Mouse (Mus musculus) spleen, postnatal 10 days (tissue): Measurements from ENCODE around the gene Scap.

Experiments used
- DNase-seq, 2 experiments: peaks; one replicate each; pipeline ENCODE4 v3.0.0; 2021 to 2022; ENCODE audit warnings: low spot score in 2 of 2

Gene Scap

DNA sequence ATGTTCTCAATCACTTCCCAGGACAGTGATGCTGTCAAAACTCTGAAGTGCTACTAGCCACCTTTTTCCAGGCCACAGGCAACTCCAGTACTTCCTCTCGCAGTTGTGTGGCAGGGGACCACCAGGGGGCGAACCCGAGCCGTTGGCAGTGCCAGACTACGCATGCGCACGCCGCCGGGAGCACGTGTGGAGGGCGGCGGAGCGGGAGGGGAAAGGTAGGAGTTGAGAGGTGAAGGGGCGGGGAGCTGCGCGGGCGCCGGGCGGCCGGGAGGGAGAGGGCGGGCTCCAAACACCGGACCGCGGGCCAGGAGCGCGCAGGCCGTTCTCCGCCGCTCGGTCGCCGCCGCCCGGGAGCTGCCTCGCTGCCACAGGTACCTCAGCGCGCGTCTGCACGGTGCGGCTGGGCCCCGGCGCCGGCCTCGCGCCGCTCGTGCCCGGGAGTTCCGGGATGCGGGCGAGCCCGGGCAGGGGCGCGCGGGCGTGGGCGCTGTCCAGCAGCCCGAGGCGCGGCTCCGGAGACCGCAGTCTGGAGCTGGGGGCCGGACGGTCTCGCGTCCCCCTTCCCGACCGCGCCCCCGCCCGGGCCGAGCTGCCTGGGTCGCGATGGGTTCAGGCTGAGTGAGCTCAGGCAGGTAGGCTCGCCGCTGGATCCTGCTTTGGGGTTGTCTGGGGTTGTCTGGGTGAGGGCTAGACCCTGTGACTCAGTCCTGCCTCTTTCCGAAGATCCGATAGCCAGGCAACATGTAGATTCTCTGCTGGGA is at the start of gene Scap:
Scap (plus strand) TSS at position 154 of the 761 bp plus-strand sequence.
- peak; percentile 97 for DNase-seq

DNA sequence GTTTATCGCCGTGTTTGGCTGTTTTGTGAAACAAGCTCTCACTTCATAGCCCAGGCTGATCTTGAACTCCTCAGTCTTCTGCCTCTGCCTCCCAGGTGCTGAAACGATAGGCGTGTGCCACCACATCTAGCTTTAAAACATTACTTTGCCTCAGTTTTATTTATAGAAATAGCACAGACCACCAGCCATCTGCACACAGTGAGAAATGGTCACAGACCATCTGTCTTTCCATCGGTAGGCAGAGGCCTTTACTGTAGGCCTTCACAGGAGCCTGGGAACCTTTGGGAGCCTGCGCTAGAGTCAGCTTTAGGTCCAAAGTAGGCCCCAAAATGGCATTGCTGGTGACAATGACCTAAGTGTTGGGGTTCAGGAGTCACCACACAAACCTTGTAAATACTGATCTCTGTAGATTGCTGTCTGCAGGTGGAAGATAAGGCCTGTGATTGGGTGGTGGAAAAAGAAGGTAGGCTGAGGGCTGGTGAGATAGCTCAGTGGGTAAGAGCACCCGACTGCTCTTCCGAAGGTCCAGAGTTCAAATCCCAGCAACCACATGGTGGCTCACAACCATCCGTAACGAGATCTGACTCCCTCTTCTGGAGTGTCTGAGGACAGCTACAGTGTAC is 48.9 kb upstream of the Scap start:
- no peak for DNase-seq

DNA sequence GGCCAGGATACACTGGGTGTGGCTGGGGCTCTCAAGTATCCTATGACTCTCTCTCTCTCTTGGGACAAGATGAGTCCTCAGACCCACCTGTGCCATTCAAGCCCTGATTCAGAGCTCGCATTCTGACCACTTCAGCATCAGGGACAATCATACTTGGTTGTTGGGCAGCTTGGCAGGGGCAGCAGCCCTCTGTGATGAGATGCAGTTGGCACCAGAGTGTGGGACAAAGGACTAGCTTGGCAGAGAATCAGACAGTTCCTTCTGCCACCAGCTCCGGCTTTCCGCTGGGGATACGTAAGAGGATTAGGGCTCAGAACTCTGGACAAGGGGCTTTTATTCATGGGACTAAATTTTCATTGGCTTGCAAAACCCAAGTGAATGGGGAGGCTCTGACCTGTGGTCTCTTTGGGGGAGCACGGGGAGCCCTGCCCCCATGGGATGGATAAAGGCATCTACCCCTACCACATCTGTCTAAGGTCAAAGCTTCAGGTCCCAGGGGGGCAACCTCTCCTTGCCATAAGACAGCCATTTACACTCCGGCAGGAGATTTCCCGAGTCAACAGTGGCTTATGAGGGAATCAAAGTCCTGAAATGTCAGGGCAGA is 45.7 kb upstream of the Scap start:
- no peak for DNase-seq

DNA sequence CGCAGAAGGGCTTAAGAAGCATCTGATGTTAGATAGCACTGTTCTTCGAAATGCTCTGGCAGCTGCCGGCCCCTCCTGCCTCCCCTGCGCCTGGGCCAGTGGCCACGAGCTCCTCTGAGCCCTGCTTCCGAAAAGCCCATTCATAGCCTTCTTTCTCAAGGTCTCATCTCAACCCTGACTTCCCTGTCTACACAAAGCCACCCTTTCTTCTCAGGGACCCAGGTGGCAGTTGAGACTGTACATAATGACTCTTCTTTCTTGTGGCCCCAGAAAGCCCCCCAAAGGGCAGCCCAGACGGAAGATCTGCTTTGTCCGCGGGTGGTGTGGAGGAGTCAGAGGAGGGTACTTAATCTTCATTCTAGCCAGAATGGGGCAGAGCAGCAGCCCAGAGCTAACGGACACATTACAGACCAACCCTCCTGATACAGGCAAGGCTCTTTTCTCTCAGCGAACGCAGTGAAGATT is 39.8 kb upstream of the Scap start:
- no peak for DNase-seq

DNA sequence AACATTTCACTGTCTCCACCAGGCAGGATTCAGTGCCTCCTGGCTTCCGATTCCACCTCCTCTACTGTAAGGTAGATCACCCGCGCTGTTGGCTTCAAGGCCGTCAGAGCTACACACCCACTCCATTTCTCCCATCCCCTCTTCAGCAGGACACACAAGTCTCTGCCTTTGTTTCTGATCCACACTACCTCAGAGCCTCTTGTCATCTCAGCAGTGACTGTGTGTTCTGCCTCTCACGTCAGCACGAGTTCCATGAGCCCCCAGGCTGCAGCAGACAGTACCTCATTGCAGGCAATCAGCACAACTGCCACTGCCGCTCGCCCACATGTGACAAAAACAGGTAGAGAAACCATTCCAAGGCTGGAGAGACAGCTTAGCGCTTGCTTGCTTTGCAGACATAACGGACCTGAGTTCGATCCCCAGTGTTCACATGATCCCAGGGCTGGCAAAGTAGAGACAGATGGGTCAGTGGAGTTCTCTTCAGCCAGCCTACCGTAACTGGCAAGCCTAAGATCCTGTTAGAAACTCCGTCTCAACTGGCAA is 39.1 kb upstream of the Scap start:
- no peak for DNase-seq

DNA sequence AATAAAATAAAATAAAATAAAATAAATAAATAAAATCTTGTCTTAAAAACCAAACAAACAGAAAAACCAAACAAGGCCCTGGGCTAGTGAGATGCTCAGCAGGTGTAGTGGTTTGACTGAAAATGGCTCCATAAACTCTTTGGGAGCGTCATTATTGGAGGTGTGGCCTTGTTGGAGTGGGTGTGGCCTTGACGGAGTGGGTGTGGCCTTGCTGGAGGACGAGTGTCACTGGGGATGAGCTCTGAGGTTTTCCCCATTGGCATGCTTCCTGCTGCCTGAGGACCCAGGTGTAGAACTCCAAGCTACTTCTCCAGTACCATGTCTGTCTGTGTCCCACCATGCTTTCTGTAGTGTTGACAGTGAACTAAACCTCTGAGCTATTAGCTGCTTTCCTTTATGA is 38.3 kb upstream of the Scap start:
- no peak for DNase-seq

DNA sequence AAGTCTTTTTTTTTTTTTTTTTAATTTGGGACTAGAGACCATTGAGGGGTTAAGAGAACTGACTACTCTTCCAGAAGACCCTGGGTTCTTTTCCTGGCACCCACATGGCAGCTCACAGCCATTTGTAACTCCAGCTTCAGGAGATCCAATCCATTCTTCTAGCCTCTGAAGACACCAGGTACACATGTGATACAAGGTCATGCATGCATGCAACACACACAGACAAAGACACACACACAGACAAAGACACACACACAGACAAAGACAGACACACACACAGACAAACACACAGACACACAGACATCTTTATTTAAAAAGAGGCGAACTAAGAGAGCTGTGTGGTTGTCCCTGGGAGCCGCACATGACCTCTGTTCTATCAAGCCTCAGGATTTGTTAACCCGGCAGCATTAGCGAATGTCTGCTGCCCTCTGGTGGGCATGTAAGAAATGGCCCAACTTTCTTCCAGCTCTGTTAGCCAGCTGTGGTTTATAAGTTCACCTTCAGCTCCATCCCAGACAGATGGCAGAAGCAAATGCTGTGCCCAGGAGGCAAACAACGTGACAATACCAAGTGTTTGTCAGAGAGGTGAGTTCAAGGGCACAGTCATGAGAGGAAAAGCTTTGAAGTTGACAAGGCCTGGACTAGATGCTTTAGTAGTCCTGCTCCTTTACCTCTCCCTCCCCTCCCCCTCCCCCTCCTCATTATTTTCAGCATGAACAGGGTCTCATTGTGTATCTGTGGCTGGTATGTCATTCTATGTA is 36.0 kb upstream of the Scap start:
- peak; percentile 61 to 83 for DNase-seq

DNA sequence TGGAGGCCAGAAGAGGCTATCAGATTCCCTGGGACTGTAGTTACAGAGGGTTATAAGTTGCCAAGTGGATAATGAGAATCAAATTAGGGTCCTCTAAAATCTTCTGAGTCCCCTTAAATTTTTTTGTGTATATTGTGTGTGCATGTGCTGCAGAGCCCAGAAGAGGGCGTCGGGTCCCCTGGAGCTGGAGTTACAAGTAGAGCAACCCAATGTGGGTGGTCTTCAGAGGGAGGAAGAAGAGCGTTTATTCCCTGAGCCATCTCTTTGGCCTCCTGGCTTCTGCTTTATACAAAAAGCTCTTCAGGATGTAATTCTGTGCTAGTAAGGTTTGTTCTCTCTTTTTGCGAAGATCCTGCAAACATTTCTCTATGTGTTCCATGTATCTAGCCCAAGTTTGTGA is 28.6 kb upstream of the Scap start:
- peak in 1 of 2 experiments; percentile 45 for DNase-seq

DNA sequence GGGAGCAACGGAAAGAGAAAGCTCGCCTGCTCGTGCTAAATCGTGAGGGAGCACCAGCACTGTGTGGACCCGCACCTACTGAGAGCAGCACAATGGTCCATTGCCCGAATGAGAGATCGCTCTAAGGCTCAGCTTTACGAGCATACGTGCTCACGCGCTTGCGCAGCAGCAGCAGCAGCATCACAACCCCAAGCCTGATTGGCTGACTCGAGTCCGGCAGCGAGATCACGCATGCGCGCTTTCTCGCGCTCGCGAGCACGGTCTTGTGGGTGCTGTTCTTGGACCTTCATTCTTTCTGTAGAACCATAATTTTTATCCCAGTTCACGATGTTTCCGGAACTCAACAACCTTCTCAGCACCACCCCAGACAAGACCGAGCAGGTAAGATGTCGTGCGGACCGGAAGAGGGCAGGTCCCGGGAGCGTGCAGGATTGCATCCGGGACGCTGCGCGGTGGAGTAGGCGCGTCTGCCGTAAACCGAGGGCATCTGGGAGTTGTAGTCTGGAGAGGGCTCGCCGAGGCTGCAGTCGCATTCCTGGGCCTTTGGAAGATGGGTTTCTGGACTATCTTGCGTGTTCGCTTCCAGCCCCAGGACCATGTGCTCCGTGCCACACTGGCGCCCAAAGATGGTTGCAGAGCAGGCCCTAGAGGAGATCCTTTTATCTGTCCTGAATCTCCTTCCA is 28.0 kb upstream of the Scap start, which contains the start of gene Elp6:
Elp6 (plus strand) TSS at position 205 of the 683 bp plus-strand sequence.
- peak; percentile 91 for DNase-seq

DNA sequence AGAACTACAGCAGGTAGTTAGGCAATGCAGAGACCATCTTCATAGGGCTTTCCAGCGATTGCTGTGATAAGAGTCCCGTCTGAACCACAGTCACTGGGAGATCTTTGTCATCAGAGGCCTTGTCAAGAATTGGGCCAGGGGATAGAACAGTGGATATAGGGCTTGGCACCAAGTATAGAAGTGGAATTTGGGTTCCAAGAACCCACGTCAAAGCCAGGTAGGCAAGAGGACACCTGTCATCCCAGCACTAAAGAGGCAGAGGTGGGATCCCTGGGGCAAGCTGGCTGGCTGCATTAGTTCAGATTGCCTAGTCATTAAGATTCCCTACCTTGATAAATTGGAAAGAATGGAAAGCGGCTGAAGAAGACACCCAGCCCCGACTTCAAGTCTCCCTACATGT is 26.7 kb upstream of the Scap start:
- DNase-seq, result no peak

DNA sequence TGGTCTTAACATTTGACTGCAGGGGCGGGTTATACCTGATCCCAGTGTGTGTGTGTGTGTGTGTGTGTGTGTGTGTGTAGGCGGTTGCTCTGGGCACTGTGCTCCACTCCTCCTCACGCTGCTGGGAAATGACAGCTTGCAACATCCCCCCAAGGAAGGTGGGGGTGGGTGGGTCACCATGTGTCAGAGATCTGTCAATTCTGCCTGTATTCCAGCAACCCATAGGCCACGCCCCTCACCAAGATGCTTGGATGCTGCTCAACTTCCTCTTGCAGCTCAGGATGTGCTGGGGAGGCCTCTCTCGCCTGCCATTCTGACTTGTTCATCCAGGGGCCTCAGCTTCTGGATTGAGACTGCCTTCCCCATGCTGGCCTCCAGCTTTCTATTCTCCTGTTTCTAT is 18.4 kb upstream of the Scap start:
- no peak for DNase-seq

DNA sequence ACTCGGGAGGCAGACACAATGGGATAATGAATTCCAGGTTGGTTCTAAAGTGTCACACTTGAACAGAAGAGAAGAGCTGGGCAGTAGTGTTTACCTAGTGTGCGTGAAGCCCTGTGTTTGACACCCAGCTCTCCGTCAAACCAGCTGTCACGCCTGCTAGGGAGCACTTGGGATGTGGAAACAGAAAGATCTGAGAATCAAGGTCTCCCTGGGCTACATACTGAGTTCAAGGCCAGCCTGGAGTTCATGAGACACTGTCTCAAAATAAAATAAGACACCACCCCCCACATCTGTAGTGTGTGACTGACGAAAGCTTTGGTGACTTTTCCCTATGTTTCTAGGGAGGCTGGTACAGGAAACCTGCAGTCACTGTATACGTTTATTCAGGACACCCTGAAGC is 17.7 kb upstream of the Scap start:
- DNase-seq, result no peak

DNA sequence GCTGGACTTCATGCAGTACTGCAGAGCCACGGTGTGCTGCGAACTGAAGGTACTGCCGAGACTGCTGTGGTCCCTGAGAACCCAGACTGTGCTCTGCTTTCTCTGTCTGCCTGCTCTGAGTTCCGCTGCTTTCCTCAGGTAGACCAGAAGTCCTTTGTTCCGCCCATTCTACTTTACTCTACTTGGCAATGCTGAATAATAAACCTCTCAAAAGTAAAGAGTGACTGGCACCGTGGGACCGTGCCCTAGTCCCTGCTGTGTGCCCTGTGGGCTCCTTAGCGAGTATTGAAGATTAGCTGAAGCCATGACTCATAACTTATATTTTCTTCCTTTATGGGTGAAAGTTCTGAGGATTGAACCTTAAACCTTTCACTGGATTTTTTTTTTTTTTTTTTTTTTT is 17.2 kb upstream of the Scap start:
- no peak for DNase-seq

DNA sequence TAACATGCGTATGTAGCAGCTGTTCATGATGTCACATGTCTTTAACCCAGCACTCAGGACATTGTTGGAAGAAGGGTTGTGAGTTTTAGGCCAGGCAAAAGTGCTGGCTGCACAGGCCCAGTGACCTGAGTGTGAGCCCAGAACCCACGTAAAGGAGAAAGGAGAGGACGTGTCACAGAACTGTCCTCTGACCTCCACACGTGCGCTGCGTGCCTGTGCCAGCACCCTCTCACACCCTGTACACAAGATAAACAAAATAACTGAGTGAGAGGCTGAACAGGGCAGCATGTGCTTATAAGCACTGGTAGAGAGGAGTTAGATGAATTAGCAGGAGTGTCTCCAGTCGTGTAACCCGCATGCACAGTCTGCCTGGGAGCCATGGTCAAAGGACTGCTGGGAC is 16.6 kb upstream of the Scap start:
- no peak for DNase-seq

DNA sequence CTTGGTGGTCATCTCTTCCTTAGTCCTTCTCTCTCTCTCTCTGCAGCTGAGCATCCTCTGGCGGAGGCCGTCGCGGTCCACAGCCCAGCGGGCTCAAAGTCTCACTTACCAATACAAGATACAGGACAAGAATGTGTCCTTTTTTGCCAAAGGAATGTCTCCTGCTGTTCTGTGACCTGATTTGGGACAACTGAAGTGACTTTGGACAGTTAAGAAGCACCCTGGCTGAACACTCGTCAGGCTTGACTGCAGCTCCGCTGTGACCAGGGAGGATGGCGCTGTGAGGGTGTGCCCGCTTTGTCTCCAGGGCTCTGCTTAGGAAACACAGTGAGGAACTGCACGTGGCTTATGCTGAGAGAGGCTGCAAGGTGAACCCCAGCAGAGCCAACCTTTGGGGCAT is 12.3 kb upstream of the Scap start:
- DNase-seq, result no peak

DNA sequence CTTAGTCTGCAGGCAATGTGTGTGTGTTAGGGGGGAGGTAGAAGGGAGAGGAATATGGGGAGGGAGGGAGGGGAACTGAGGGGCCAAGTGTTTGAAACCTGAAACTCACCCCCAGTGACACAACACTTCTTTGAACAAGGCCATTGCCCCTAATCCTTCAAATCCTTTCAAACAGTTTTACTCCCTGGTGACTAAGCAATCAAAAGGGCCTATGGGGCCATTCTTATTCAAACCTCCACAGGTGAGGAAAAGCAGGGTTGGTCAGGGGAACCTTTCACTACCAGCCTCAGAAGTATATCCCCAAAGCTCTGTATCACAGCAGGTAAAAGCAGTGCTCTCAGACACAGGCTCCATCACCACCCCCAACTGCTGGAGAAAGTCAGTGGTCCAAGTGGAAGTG is 10.1 kb upstream of the Scap start:
- DNase-seq, result no peak

DNA sequence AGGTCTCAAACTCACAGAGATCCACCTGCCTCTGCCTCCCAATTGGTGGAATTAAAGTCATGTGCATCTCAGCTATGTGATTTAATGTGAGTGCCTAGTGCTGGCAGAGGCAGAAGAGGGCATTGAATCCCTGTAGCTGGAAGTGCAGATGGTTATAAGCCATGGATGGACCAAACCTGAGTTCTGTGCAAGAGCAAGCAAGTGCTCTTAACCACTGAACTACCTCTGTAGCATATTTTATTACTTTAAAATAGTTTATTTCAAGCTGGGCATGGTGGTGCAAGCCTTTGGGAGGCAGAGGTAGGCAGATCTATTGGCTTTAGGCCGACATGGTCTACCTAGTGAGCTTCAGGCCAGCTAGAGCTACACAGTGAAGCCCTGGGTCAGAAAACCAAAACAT is 8.9 kb upstream of the Scap start:
- DNase-seq, result no peak

DNA sequence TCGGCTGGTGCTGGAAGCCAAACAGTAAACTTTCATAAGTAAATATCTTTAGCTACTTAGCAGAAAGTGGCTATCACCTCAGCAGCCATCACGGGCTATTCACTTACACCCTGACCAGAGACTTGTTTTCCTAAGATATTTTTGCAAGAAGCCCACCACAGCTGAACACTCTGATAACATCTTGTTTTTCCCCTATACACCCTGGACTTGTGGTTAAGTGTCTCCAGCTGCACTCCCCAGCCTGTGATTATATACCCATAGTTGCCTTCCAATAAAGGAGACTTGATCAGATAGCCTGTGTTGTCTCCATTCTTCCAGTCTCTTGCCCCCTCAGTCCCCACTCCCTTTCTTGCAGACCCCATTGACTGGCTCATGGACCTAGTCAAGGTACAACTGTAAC is 4.9 kb upstream of the Scap start:
- no peak for DNase-seq

DNA sequence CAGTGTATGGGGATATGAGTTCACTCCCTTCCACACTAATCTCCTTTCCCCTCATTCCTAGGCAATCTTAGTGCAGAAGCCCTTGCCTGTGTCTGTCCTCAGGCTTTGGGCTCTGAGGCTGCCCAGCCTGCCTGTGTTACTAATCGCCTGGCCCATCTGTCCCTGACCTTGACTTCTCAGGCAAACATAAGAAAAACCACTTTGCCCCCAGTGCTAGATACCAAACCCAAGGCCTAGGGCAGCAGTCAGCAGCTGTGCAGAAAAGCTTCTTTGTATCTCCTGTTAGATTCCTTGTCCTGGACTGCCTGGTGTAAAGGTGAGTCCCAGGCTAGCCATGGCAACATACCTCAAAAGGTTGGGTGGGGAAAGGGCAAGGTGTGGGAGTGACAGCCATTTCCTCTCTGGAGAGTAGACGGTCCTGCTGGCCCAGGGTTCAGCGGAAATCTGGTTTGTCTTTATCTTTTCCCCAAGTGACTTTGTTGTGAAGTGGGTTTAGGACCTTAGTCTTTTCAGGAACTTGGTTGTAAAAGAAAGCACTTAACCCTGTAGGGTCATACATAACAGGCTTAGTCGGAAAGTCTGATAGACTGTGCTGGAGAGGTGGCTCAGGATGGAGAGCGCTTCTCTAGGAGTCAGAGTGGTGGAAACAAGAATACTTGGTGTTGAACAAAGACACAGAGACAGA is 4.0 kb upstream of the Scap start:
- DNase-seq, result no peak

DNA sequence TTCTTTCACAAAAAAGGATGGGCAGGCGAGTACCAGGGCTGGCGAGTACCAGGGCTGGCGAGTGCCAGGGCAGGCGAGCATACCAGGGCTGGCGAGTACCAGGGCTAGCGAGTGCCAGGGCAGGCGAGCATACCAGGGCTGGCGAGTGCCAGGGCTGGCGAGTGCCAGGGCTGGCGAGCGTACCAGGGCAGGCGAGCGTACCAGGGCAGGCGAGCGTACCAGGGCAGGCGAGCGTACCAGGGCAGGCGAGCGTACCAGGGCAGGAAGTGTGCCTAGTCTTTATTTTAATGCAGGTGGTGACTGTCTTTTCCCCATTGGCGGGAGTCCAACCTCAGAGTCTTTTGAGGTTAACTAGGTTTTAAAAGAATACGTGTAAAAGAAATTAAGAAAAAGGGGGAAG is 3.4 kb upstream of the Scap start:
- DNase-seq, result peak in 1 of 2 experiments; percentile 39

DNA sequence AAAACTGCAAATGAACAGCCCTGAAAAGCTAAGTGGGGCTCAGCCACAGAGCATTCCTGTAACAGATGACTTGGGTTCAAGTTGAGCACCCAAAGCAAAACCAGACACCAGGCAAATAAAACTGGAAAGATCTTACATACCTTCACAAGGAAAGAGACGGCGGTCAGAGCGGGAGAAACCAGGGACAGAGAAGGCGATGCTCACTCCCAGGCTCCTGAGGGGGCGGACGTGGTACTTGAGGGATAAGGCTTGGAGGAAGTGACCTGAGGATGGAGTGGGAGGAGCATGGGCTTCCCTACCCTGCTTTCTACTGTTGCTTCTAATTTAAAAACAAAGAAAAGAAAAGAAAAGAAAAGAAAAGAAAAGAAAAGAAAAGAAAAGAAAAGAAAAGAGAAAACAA is 2.7 kb upstream of the Scap start:
- DNase-seq, result no peak
